Mouse (Mus musculus) olfactory bulb, adult 2 months (tissue): Measurements from ENCODE around the gene Fry. TPM values are rescaled to one million over a fixed set of nuclear protein-coding genes. Genes with fewer than 3 reads are reported as not detected.

ENCODE experiments used
- H3K27ac ChIP-seq: fragments of 200-500 bp; 2 replicates; pipeline ENCODE4 v1.5.1; 2012; ENCODE audit warnings: low read depth, low read length; ENCODE audit not compliant: insufficient read depth
- H3K4me1 ChIP-seq: fragments of 200-500 bp; 2 replicates; pipeline ENCODE4 v1.6.1; 2012; ENCODE audit warnings: low read length; ENCODE audit not compliant: control insufficient read depth, insufficient read depth
- H3K4me3 ChIP-seq: fragments of 200-500 bp; 2 replicates; pipeline ENCODE4 v1.5.1; 2012; ENCODE audit warnings: mild to moderate bottlenecking, low read depth, low read length, moderate library complexity; ENCODE audit not compliant: insufficient read depth
- CTCF ChIP-seq: fragments of 200-500 bp; IDR thresholded peaks from 2 replicates; pipeline ENCODE4 v1.5.1; 2012; ENCODE audit warnings: low read depth, mild to moderate bottlenecking, low read length, moderate library complexity; ENCODE audit not compliant: insufficient read depth
- POLR2A ChIP-seq: fragments of 200-500 bp; IDR thresholded peaks from 2 replicates; pipeline ENCODE4 v1.6.1; 2012; ENCODE audit warnings: mild to moderate bottlenecking, low read depth, low read length, moderate library complexity; ENCODE audit not compliant: insufficient read depth
- WGBS: fragments of 180-500 bp; shearing (Covaris S2); methylation state at CpG from one replicate; pipeline ENCODE4 v1.1.7; 2018; 5-methylcytosine and 5-hydroxymethylcytosine counted together
- polyA plus RNA-seq: library from polyadenylated mRNA; stranded (reverse); fragments of >200 nt; gene quantifications from 2 replicates; pipeline ENCODE4 v1.2.4, GENCODE M21; 2012; ENCODE audit warnings: low replicate concordance; ENCODE audit not compliant: missing spikeins, insufficient read depth, insufficient read length

Gene Fry
- polyA plus RNA-seq, 1 experiment, result not detected

GRCm38 (mm10) chr5:150177757-150178156, 59.3 kb downstream of the Fry start:
- H3K4me1 ChIP-seq, result no peaks in the 10 kb centered on the region
- no peak overlapping the region for H3K4me3 ChIP-seq
- TF ChIP-seq POLR2A (no peak), CTCF (no peak)
- WGBS, result 92% methylated on average over 1 of the region's 1 CpGs
- H3K27ac ChIP-seq, result no peak overlapping the region

GRCm38 (mm10) chr5:150178194-150178801, 59.9 kb downstream of the Fry start:
- WGBS, result 90% methylated on average over 1 of the region's 2 CpGs
- no peak overlapping the region for H3K4me3 ChIP-seq
- TF ChIP-seq CTCF (no peak), POLR2A (no peak)

GRCm38 (mm10) chr5:150180985-150181607, 62.7 kb downstream of the Fry start:
- H3K27ac ChIP-seq, result no peak overlapping the region
- TF ChIP-seq POLR2A, result no peak
- no peak for TF ChIP-seq CTCF
- no peak overlapping the region for H3K4me3 ChIP-seq
- H3K4me1 ChIP-seq, result no peaks in the 10 kb centered on the region
- WGBS, result 92% methylated on average over 1 of the region's 1 CpGs

More at GRCm38 (mm10) chr5:150178194-150178801, 59.9 kb downstream of the Fry start:
- no peak overlapping the region for H3K27ac ChIP-seq
- no peaks in the 10 kb centered on the region for H3K4me1 ChIP-seq

GRCm38 (mm10) chr5:150184959-150185358, 66.5 kb downstream of the Fry start:
- Histone ChIP-seq H3K4me1 (no peaks in the 10 kb centered on the region), H3K4me3 (no peak overlapping the region), H3K27ac (no peak overlapping the region)
- WGBS, result 97% methylated on average over 3 of the region's 3 CpGs
- TF ChIP-seq CTCF, result no peak
- no peak for TF ChIP-seq POLR2A

GRCm38 (mm10) chr5:150186121-150186520, 67.7 kb downstream of the Fry start:
- 74% methylated on average over 4 of the region's 4 CpGs for WGBS
- Histone ChIP-seq H3K4me3 (no peak overlapping the region), H3K27ac (no peak overlapping the region), H3K4me1 (no peaks in the 10 kb centered on the region)
- TF ChIP-seq POLR2A (no peak), CTCF (no peak)

- H3K4me3 ChIP-seq, result no peak overlapping the region
- no peak for TF ChIP-seq CTCF
- no peak for TF ChIP-seq POLR2A
- H3K4me1 ChIP-seq, result no peaks in the 10 kb centered on the region
- 97% methylated on average over 4 of the region's 4 CpGs for WGBS
- H3K27ac ChIP-seq, result no peak overlapping the region
Observed at GRCm38 (mm10) chr5:150186676-150187075, 68.2 kb downstream of the Fry start.

GRCm38 (mm10) chr5:150188031-150188430, 69.6 kb downstream of the Fry start:
- Histone ChIP-seq H3K4me3 (no peak overlapping the region), H3K27ac (no peak overlapping the region), H3K4me1 (no peaks in the 10 kb centered on the region)
- TF ChIP-seq POLR2A (no peak), CTCF (no peak)
- 85% methylated on average over 4 of the region's 4 CpGs for WGBS

GRCm38 (mm10) chr5:150190454-150191358, 72.3 kb downstream of the Fry start:
- H3K4me3 ChIP-seq, result no peak overlapping the region
- no peaks in the 10 kb centered on the region for H3K4me1 ChIP-seq
- no peak for TF ChIP-seq POLR2A
- no peak for TF ChIP-seq CTCF
- 95% methylated on average over 4 of the region's 4 CpGs for WGBS
- no peak overlapping the region for H3K27ac ChIP-seq
